Mouse (Mus musculus): ENCODE data around the gene Cap1. TPM values are rescaled to one million over a fixed set of nuclear protein-coding genes. Genes with fewer than 3 reads are reported as not detected.
A peak's percentile ranks its signal among the peaks of the same experiment; 100 is the strongest.

Cap1 gene
- polyA plus RNA-seq, 1 experiment from 2014 or later: 75.5 TPM

DNA sequence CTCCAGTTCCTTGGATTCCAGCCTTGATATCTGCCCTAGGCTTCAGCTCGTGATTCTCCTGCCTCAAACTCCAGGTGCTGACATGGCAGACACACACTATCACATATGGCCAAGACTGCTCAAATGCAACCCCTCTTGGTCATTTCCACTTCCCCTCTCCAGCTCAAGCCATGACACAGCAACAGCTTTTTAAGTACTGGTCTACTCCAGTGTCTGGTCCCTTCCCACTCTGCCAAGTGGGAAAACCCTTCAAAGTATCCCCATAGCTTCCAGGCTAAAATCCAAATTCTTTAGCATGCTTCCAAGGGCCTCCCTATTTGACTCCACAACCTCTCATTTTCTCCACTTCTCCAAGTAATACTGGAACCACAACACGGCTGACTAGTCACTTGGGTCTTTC, 1.8 kb downstream of the Cap1 start:
- Histone ChIP-seq H3K9me3 (no peaks in the 10 kb centered on the region), H3K27ac (replicated peaks) (no peak overlapping the region), H3K36me3 (no peaks in the 10 kb centered on the region), H3K27me3 (no peaks in the 10 kb centered on the region), H3K9ac (peak overlapping the region; percentile 81; the same call in 1 of the 2 replicates), H3K4me3 (peak overlapping the region; percentile 74), H3K4me1 (replicated peaks) (peaks cover 46% of the 10 kb centered on the region), H3K4me2 (peak overlapping the region; percentile 73)
- WGBS: 88% methylated on average over 2 of the region's 2 CpGs
- no peak for ATAC-seq (ENCODE audit: low read depth)

DNA sequence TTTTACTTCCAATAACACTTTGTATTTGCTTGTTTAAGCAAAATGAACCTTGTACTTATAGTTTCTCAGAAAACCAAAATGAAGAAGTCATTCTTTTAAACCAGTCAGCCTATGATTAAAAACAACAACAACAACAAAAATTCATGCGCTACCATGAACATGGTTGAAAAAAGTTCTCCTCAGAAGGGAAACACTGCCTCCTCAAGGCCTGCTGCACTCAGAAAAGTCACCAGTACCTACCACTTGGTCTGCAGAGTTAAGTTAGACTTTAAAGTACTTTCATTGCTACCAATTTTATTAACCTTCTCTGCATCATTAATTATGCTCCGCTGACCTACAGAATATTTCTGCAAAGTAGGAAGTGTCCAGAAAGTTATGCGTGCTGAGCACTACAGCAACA, 2.6 kb downstream of the Cap1 start:
- Histone ChIP-seq H3K9ac (0 out of 2 replicates have a peak overlapping the region, but pooled peaks have one; percentile 22), H3K36me3 (no peaks in the 10 kb centered on the region), H3K27ac (replicated peaks) (no peak overlapping the region), H3K9me3 (no peaks in the 10 kb centered on the region), H3K4me2 (no peak overlapping the region), H3K27me3 (no peaks in the 10 kb centered on the region), H3K4me1 (replicated peaks) (peaks cover 46% of the 10 kb centered on the region), H3K4me3 (no peak overlapping the region)
- WGBS: 90% methylated on average over 3 of the region's 3 CpGs
- ATAC-seq (ENCODE audit: low read depth): no peak

- Histone ChIP-seq H3K27ac (replicated peaks) (no peak overlapping the region), H3K9ac (no peak overlapping the region), H3K27me3 (no peaks in the 10 kb centered on the region), H3K4me1 (replicated peaks) (peaks cover 46% of the 10 kb centered on the region), H3K4me3 (no peak overlapping the region), H3K9me3 (no peaks in the 10 kb centered on the region), H3K4me2 (no peak overlapping the region), H3K36me3 (no peaks in the 10 kb centered on the region)
- no peak for ATAC-seq (ENCODE audit: low read depth)
- WGBS: 78% methylated on average over 3 of the region's 3 CpGs
Measured at GRCm38 (mm10) chr4:122882544-122882943, 3.3 kb downstream of the Cap1 start.

GRCm38 (mm10) chr4:122878333-122879070, 7.4 kb downstream of the Cap1 start:
- Histone ChIP-seq H3K4me2 (no peak overlapping the region), H3K4me1 (replicated peaks) (peaks cover 21% of the 10 kb centered on the region), H3K4me3 (no peak overlapping the region), H3K27me3 (no peaks in the 10 kb centered on the region), H3K36me3 (no peaks in the 10 kb centered on the region), H3K9ac (no peak overlapping the region), H3K9me3 (no peaks in the 10 kb centered on the region), H3K27ac (replicated peaks) (no peak overlapping the region)
- WGBS: 95% methylated on average over 2 of the region's 2 CpGs
- no peak for ATAC-seq (ENCODE audit: low read depth)

- no peaks in the 10 kb centered on the region for H3K9me3 ChIP-seq
- ATAC-seq (ENCODE audit: low read depth): no peak
- H3K9ac ChIP-seq: no peak overlapping the region
- H3K27me3 ChIP-seq: no peaks in the 10 kb centered on the region
- WGBS: 84% methylated on average over 4 of the region's 4 CpGs
- no peak overlapping the region for H3K4me3 ChIP-seq
- H3K4me2 ChIP-seq: no peak overlapping the region
- no peaks in the 10 kb centered on the region for H3K4me1 ChIP-seq (replicated peaks)
- peaks cover 36% of the 10 kb centered on the region for H3K36me3 ChIP-seq
- no peak overlapping the region for H3K27ac ChIP-seq (replicated peaks)
Measured at GRCm38 (mm10) chr4:122873512-122873911, 12.3 kb downstream of the Cap1 start.

- no peak for ATAC-seq (ENCODE audit: low read depth)
- no peaks in the 10 kb centered on the region for H3K9me3 ChIP-seq
- no peak overlapping the region for H3K4me3 ChIP-seq
- 86% methylated on average over 5 of the region's 5 CpGs for WGBS
- H3K9ac ChIP-seq: no peak overlapping the region
- H3K4me2 ChIP-seq: no peak overlapping the region
- H3K27ac ChIP-seq (replicated peaks): no peak overlapping the region
- H3K4me1 ChIP-seq (replicated peaks): no peaks in the 10 kb centered on the region
- H3K36me3 ChIP-seq: peaks cover 39% of the 10 kb centered on the region
- no peaks in the 10 kb centered on the region for H3K27me3 ChIP-seq
Measured at GRCm38 (mm10) chr4:122873003-122873402, 12.9 kb downstream of the Cap1 start.

- Histone ChIP-seq H3K9me3 (no peaks in the 10 kb centered on the region), H3K9ac (no peak overlapping the region), H3K4me2 (no peak overlapping the region), H3K36me3 (peaks cover 44% of the 10 kb centered on the region), H3K4me1 (replicated peaks) (no peaks in the 10 kb centered on the region), H3K27ac (replicated peaks) (no peak overlapping the region), H3K27me3 (no peaks in the 10 kb centered on the region), H3K4me3 (no peak overlapping the region)
- 92% methylated on average over 2 of the region's 2 CpGs for WGBS
- ATAC-seq (ENCODE audit: low read depth): no peak
Measured at GRCm38 (mm10) chr4:122871989-122872388, 13.9 kb downstream of the Cap1 start.

- Histone ChIP-seq H3K9me3 (no peaks in the 10 kb centered on the region), H3K36me3 (peaks cover 49% of the 10 kb centered on the region), H3K4me1 (replicated peaks) (no peaks in the 10 kb centered on the region), H3K27ac (replicated peaks) (no peak overlapping the region), H3K4me2 (no peak overlapping the region), H3K27me3 (no peaks in the 10 kb centered on the region), H3K9ac (no peak overlapping the region), H3K4me3 (no peak overlapping the region)
- 91% methylated on average over 11 of the region's 11 CpGs for WGBS
- no peak for ATAC-seq (ENCODE audit: low read depth)
Measured at GRCm38 (mm10) chr4:122871269-122871668, 14.6 kb downstream of the Cap1 start.

- H3K4me1 ChIP-seq (replicated peaks): no peaks in the 10 kb centered on the region
- H3K4me2 ChIP-seq: no peak overlapping the region
- peaks cover 55% of the 10 kb centered on the region for H3K36me3 ChIP-seq
- H3K9me3 ChIP-seq: no peaks in the 10 kb centered on the region
- H3K9ac ChIP-seq: no peak overlapping the region
- no peak overlapping the region for H3K27ac ChIP-seq (replicated peaks)
- ATAC-seq (ENCODE audit: low read depth): no peak
- 83% methylated on average over 5 of the region's 5 CpGs for WGBS
- H3K4me3 ChIP-seq: no peak overlapping the region
- no peaks in the 10 kb centered on the region for H3K27me3 ChIP-seq
Measured at GRCm38 (mm10) chr4:122870741-122871140, 15.1 kb downstream of the Cap1 start.

DNA sequence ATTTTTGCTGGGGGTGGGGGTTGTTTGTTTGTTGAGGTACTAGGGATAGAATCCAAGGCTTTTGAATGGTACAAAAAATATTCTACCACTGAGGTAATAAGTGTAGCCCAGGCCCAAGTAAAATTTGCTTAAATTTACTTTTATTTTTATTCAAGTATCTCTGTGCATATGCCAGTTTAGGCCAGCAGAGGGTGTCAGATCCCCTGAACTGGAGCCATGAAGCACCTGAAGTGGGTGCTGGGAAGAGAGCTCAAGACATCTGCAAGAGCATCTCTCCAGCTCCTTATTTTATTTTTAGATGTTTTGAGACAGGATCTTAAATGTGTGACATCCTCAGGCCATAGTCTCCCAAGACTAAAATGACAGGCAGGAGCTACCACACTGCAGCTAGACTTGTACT, 15.8 kb downstream of the Cap1 start:
- Histone ChIP-seq H3K4me1 (replicated peaks) (no peaks in the 10 kb centered on the region), H3K27me3 (no peaks in the 10 kb centered on the region), H3K4me3 (no peak overlapping the region), H3K27ac (replicated peaks) (no peak overlapping the region), H3K9ac (no peak overlapping the region), H3K36me3 (peaks cover 62% of the 10 kb centered on the region), H3K9me3 (no peaks in the 10 kb centered on the region), H3K4me2 (no peak overlapping the region)
- ATAC-seq (ENCODE audit: low read depth): no peak

- Histone ChIP-seq H3K4me3 (no peak overlapping the region), H3K9me3 (no peaks in the 10 kb centered on the region), H3K36me3 (peaks cover 80% of the 10 kb centered on the region), H3K4me2 (no peak overlapping the region), H3K27ac (replicated peaks) (no peak overlapping the region), H3K27me3 (no peaks in the 10 kb centered on the region), H3K9ac (no peak overlapping the region), H3K4me1 (replicated peaks) (no peaks in the 10 kb centered on the region)
- WGBS: 92% methylated on average over 1 of the region's 1 CpGs
- no peak for ATAC-seq (ENCODE audit: low read depth)
Measured at GRCm38 (mm10) chr4:122868041-122868440, 17.8 kb downstream of the Cap1 start.

GRCm38 (mm10) chr4:122861836-122862235, 24.0 kb downstream of the Cap1 start:
- H3K27me3 ChIP-seq: no peaks in the 10 kb centered on the region
- no peaks in the 10 kb centered on the region for H3K4me1 ChIP-seq (replicated peaks)
- no peak for ATAC-seq (ENCODE audit: low read depth)
- H3K9me3 ChIP-seq: no peaks in the 10 kb centered on the region
- H3K36me3 ChIP-seq: peaks cover 88% of the 10 kb centered on the region
- 89% methylated on average over 4 of the region's 4 CpGs for WGBS
- no peak overlapping the region for H3K9ac ChIP-seq
- H3K4me2 ChIP-seq: no peak overlapping the region
- no peak overlapping the region for H3K4me3 ChIP-seq
- no peak overlapping the region for H3K27ac ChIP-seq (replicated peaks)

DNA sequence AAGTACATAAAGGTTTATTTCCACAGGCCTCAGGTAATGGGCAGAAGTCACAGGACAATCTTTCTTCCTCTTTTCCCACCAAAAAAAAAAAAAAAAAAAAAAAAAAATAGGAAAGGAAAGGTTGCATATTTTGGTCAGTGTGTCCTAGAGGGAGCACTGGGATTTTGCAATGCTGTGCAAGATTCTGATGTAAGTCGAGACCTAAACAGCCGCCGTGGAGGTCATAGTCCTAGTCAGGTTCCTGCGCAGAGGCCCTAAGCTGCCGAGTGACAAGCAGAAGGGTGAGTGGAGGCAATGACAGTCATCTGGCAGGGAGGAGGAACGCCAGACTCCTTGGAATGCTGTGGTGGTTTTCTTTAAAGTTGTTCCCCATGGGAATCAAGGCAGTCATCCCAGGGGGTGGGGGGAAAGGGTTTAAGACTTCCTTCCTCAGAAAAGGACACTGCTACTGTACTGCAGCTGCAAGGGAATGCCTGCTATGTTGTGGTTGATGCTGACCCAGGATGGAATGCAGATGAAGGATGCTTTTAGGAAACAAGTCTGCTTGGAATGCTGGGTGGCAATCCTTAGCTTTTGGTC, 26.7 kb downstream of the Cap1 start:
- Histone ChIP-seq H3K9me3 (no peaks in the 10 kb centered on the region), H3K4me2 (no peak overlapping the region), H3K4me1 (replicated peaks) (no peaks in the 10 kb centered on the region), H3K36me3 (peaks cover 89% of the 10 kb centered on the region), H3K27me3 (no peaks in the 10 kb centered on the region), H3K27ac (replicated peaks) (no peak overlapping the region), H3K9ac (no peak overlapping the region), H3K4me3 (no peak overlapping the region)
- 79% methylated on average over 6 of the region's 6 CpGs for WGBS
- no peak for ATAC-seq (ENCODE audit: low read depth)
